In genomic region chr11:87531695-87532094, GRCm38 (mm10) we compare ENCODE assay signal across 18 mouse cellular contexts. TPM values are rescaled to one million over a fixed set of nuclear protein-coding genes. Genes with fewer than 3 reads are reported as not detected.
DNase-seq lines count a peak whose midpoint lies in the region; ATAC-seq and TF ChIP-seq lines count a peak whose summit lies in the region.
"Had no signal": no experiment of that assay in that cellular context is flagged by ENCODE, and none has a peak within 500 bp of the region (broad histone marks: within the 10 kb centered on the region; RNA-seq: fewer than 3 reads in every experiment).

No protein-coding gene starts in this region.

- peak; percentile 58 for TF ChIP-seq RAD21 in MEL (IDR thresholded peaks at IDR 0.05; ENCODE audit: low read depth, low read length)

- no peak overlapping the region for H3K9ac ChIP-seq in forebrain, embryonic 14.5 days (ENCODE audit: low read length)
- no peak overlapping the region for H3K9ac ChIP-seq in forebrain, postnatal 0 days
- no peak overlapping the region for H3K9ac ChIP-seq in lung, embryonic 14.5 days
- no peak overlapping the region for H3K9ac ChIP-seq in MEL (ENCODE audit: control insufficient read depth, low read depth, low read length, poor library complexity, severe bottlenecking)
- H3K9ac ChIP-seq: embryonic facial prominence, embryonic 15.5 days; midbrain, embryonic 12.5 days had no signal

- no peak overlapping the region for H3K4me2 ChIP-seq in forebrain, embryonic 14.5 days (ENCODE audit: low read length)
- no peak overlapping the region for H3K4me2 ChIP-seq in forebrain, postnatal 0 days (ENCODE audit: low read depth)
- no peak overlapping the region for H3K4me2 ChIP-seq in lung, embryonic 14.5 days
- H3K4me2 ChIP-seq: embryonic facial prominence, embryonic 15.5 days; midbrain, embryonic 12.5 days had no signal

- no peak for TF ChIP-seq CTCF in forebrain, postnatal 0 days (IDR thresholded peaks at IDR 0.05; ENCODE audit: low read depth)
- TF ChIP-seq CTCF in lung, embryonic 14.5 days (IDR thresholded peaks at IDR 0.05; ENCODE audit: low read depth): 0 out of 2 replicates have a peak, but pooled peaks have one; percentile 15
- peak in 2 of 3 experiments; percentile 68 to 70; a peak in 4 of 6 replicates for TF ChIP-seq CTCF in MEL (IDR thresholded peaks at IDR 0.05 in 2 of 3, conservative IDR thresholded peaks at IDR 0.05 in 1 of 3; ENCODE audit: control insufficient read depth in 1 of 3, insufficient read depth in 1 of 3, low read depth in 2 of 3, low read length in 3 of 3, poor library complexity in 1 of 3, severe bottlenecking in 1 of 3)

- no peaks in the 10 kb centered on the region for H3K9me3 ChIP-seq in forebrain, embryonic 14.5 days (replicated peaks; ENCODE audit: control insufficient read depth, low read length)
- H3K9me3 ChIP-seq in forebrain, postnatal 0 days (ENCODE audit: low read length): no peaks in the 10 kb centered on the region
- no peaks in the 10 kb centered on the region for H3K9me3 ChIP-seq in lung, embryonic 14.5 days (ENCODE audit: low read depth, low read length)
- no peaks in the 10 kb centered on the region for H3K9me3 ChIP-seq in MEL (replicated peaks; ENCODE audit: insufficient read depth, low read length)
- H3K9me3 ChIP-seq: embryonic facial prominence, embryonic 15.5 days; midbrain, embryonic 12.5 days had no signal

- DNase-seq in forebrain, embryonic 14.5 days (ENCODE audit: low spot score): peak; percentile 37
- DNase-seq in forebrain, postnatal 0 days: no peak
- peak; percentile 44 for DNase-seq in lung, embryonic 14.5 days
- no peak for DNase-seq in lung, postnatal 10 days
- DNase-seq in MEL (ENCODE audit: low read depth, low spot score): peak; percentile 71
- peak; percentile 25 for DNase-seq in naive thymus-derived CD4-positive, alpha-beta T cell, adult 2 months (ENCODE audit: low read depth)
- DNase-seq in right cerebral cortex, adult 2 months (ENCODE audit: low spot score in 2 of 2): no peak
- no peak for DNase-seq in layer of hippocampus, adult 8-10 months (ENCODE audit: low spot score in 2 of 2)
- DNase-seq: cerebellum, adult 18-20 months; lung, adult 2 months had no signal

- H3K4me1 ChIP-seq in forebrain, embryonic 14.5 days (ENCODE audit: control insufficient read depth, insufficient read depth, low read length): no peaks in the 10 kb centered on the region
- no peaks in the 10 kb centered on the region for H3K4me1 ChIP-seq in forebrain, postnatal 0 days (ENCODE audit: insufficient read depth)
- no peaks in the 10 kb centered on the region for H3K4me1 ChIP-seq in lung, embryonic 14.5 days (ENCODE audit: insufficient read depth)
- peaks cover 0 to 9% of the 10 kb centered on the region in 2 experiments; a peak in 2 of 4 replicates for H3K4me1 ChIP-seq in MEL (ENCODE audit: control insufficient read depth in 1 of 2, insufficient read depth in 2 of 2, low read length in 2 of 2)
- H3K4me1 ChIP-seq: embryonic facial prominence, embryonic 15.5 days; midbrain, embryonic 12.5 days had no signal

- no peak for TF ChIP-seq EP300 in MEL (IDR thresholded peaks at IDR 0.05; ENCODE audit: low read depth in 1 of 2, low read length in 2 of 2)

- H3K79me2 ChIP-seq in MEL (ENCODE audit: control insufficient read depth, insufficient read depth, low read length, poor library complexity): no peaks in the 10 kb centered on the region

- 55% methylated on average over 6 of the region's 6 CpGs for WGBS in forebrain, embryonic 14.5 days
- 53% methylated on average over 6 of the region's 6 CpGs for WGBS in forebrain, postnatal 0 days
- 50% methylated on average over 6 of the region's 6 CpGs for WGBS in lung, embryonic 14.5 days

- H3K27ac ChIP-seq in forebrain, embryonic 14.5 days (ENCODE audit: low read depth, low read length): no peak overlapping the region
- H3K27ac ChIP-seq in forebrain, postnatal 0 days (ENCODE audit: low read depth, low read length): no peak overlapping the region
- H3K27ac ChIP-seq in lung, embryonic 14.5 days (ENCODE audit: low read depth): no peak overlapping the region
- H3K27ac ChIP-seq in MEL (ENCODE audit: control insufficient read depth, low read depth, low read length): no peak overlapping the region
- H3K27ac ChIP-seq: embryonic facial prominence, embryonic 15.5 days; midbrain, embryonic 12.5 days had no signal

- no peak for TF ChIP-seq POLR2A in MEL (IDR thresholded peaks at IDR 0.05; ENCODE audit: control insufficient read depth in 1 of 2, insufficient read depth in 1 of 2, low read depth in 1 of 2, low read length in 2 of 2, poor library complexity in 1 of 2)

- ATAC-seq in forebrain, embryonic 14.5 days: no peak
- no peak for ATAC-seq in forebrain, postnatal 0 days
- ATAC-seq in lung, embryonic 14.5 days (ENCODE audit: insufficient read depth): no peak

- no peaks in the 10 kb centered on the region for H3K36me3 ChIP-seq in forebrain, embryonic 14.5 days (ENCODE audit: control insufficient read depth, insufficient read depth, low read length)
- no peaks in the 10 kb centered on the region for H3K36me3 ChIP-seq in forebrain, postnatal 0 days (ENCODE audit: insufficient read depth)
- no peaks in the 10 kb centered on the region for H3K36me3 ChIP-seq in lung, embryonic 14.5 days (ENCODE audit: insufficient read depth)
- H3K36me3 ChIP-seq in MEL (ENCODE audit: control insufficient read depth in 1 of 2, insufficient read depth in 2 of 2, low read length in 2 of 2): peaks cover 0 to 8% of the 10 kb centered on the region in 2 experiments; a peak in 2 of 4 replicates
- H3K36me3 ChIP-seq: embryonic facial prominence, embryonic 15.5 days; midbrain, embryonic 12.5 days had no signal

- no peak overlapping the region for H3K4me3 ChIP-seq in forebrain, embryonic 14.5 days (ENCODE audit: low read depth, low read length)
- H3K4me3 ChIP-seq in forebrain, postnatal 0 days (ENCODE audit: low read depth, low read length): no peak overlapping the region
- no peak overlapping the region for H3K4me3 ChIP-seq in lung, embryonic 14.5 days (ENCODE audit: low read depth, low read length)
- no peak overlapping the region for H3K4me3 ChIP-seq in MEL (ENCODE audit: control insufficient read depth in 1 of 2, insufficient read depth in 1 of 2, low read depth in 2 of 2, low read length in 2 of 2)
- H3K4me3 ChIP-seq: embryonic facial prominence, embryonic 15.5 days; midbrain, embryonic 12.5 days had no signal

- no peaks in the 10 kb centered on the region for H3K27me3 ChIP-seq in forebrain, embryonic 14.5 days (replicated peaks; ENCODE audit: control insufficient read depth, insufficient read depth, low read length)
- H3K27me3 ChIP-seq in forebrain, postnatal 0 days (ENCODE audit: insufficient read depth, low read length): no peaks in the 10 kb centered on the region
- H3K27me3 ChIP-seq in lung, embryonic 14.5 days (ENCODE audit: insufficient read depth, low read length): no peaks in the 10 kb centered on the region
- H3K27me3 ChIP-seq in MEL (ENCODE audit: control insufficient read depth in 1 of 2, insufficient read depth in 2 of 2, low read length in 2 of 2): no peaks in the 10 kb centered on the region; a peak in 1 of 4 replicates
- H3K27me3 ChIP-seq: embryonic facial prominence, embryonic 15.5 days; midbrain, embryonic 12.5 days had no signal

TF ChIP-seq in MEL, 35 proteins besides CTCF, POLR2A, EP300 and RAD21:
- TF ChIP-seq SMC3 (IDR thresholded peaks at IDR 0.05; ENCODE audit: low read depth, low read length) (peak; percentile 36), NELFE (IDR thresholded peaks at IDR 0.05; ENCODE audit: low read depth, low read length) (no peak), ZNF384 (IDR thresholded peaks at IDR 0.05; ENCODE audit: low read depth, low read length) (no peak), TCF12 (IDR thresholded peaks at IDR 0.05; ENCODE audit: low read depth, low read length) (no peak), USF1 (IDR thresholded peaks at IDR 0.05; ENCODE audit: low read depth, low read length) (no peak)

RNA-seq across cellular contexts. Expression of gene Gm11492, which starts 34.8 kb away (rescaled TPM):
- not detected in 2 replicates for polyA plus RNA-seq in forebrain, embryonic 14.5 days (2014; fragmentation: Nextera tagmentation; extraction: Ambion mirVana)
- total RNA-seq in forebrain, postnatal 0 days (2014; rRNA removed): not detected in 2 replicates
- polyA plus RNA-seq in forebrain, postnatal 0 days (2015; fragmentation: Nextera tagmentation; extraction: Ambion mirVana): not detected in 2 replicates
- polyA plus RNA-seq in lung, embryonic 14.5 days (2014; fragmentation: Nextera tagmentation; extraction: Ambion mirVana): not detected in 2 replicates
- not detected in 2 replicates for total RNA-seq in MEL (2012; rRNA removed)
- not detected for polyA plus RNA-seq in MEL (2012; ENCODE audit: insufficient read depth in 1 of 2, insufficient read length in 2 of 2, low read depth in 1 of 2, low replicate concordance in 2 of 2, missing spikeins in 1 of 2)
- not detected for total RNA-seq in layer of hippocampus, adult 8-10 months (2022)
- total RNA-seq: adrenal gland, adult 18-20 months; heart, adult 8-10 months; hematopoietic stem cell, adult 5-6 weeks; neutrophil, adult 5-6 weeks had no signal
- polyA plus RNA-seq: embryonic facial prominence, embryonic 15.5 days; kidney, embryonic 14.5 days; lung, adult 2 months; midbrain, embryonic 12.5 days; small intestine, adult 2 months had no signal

RNA-seq across cellular contexts. Expression of gene Sept4, which starts 37.0 kb away (rescaled TPM):
- polyA plus RNA-seq in forebrain, embryonic 14.5 days (2014; fragmentation: Nextera tagmentation; extraction: Ambion mirVana): 16.8 and 19.6 TPM in 2 replicates
- total RNA-seq in forebrain, postnatal 0 days (2014; rRNA removed): 19.9 and 22.5 TPM in 2 replicates
- polyA plus RNA-seq in forebrain, postnatal 0 days (2015; fragmentation: Nextera tagmentation; extraction: Ambion mirVana): 33.5 and 34.2 TPM in 2 replicates
- 48.5 TPM in 2 replicates for polyA plus RNA-seq in lung, embryonic 14.5 days (2014; fragmentation: Nextera tagmentation; extraction: Ambion mirVana)
- total RNA-seq in MEL (2012; rRNA removed): 1.0 and 1.5 TPM in 2 replicates
- polyA plus RNA-seq in MEL (2012; ENCODE audit: insufficient read depth in 1 of 2, insufficient read length in 2 of 2, low read depth in 1 of 2, low replicate concordance in 2 of 2, missing spikeins in 1 of 2): 1 to 10 TPM in 1 of 2 experiments, not detected in 1; 2.4 TPM
- total RNA-seq in layer of hippocampus, adult 8-10 months (2022): 100 to 1,000 TPM; 174 to 201 (median 193) TPM

Comparison
In these comparisons a context has a peak if more than half of its experiments do, and no peak if none do; other contexts are left out.
1. DNase-seq: peak in forebrain, embryonic 14.5 days (single experiment), lung, embryonic 14.5 days (single experiment), MEL (single experiment) and naive thymus-derived CD4-positive, alpha-beta T cell, adult 2 months (single experiment); none in forebrain, postnatal 0 days (single experiment), lung, postnatal 10 days (single experiment), right cerebral cortex, adult 2 months (0 of 2) and layer of hippocampus, adult 8-10 months (0 of 2).